Mouse (Mus musculus) cerebellum, adult 18-20 months (tissue): ENCODE data around the gene 4930562C15Rik.

Experiments
- DNase-seq, 2 experiments: peaks; one replicate each; pipeline ENCODE4 v3.0.0; 2021

Gene 4930562C15Rik

GRCm38 (mm10) chr16:4862863-4863483 is 27.8 kb downstream of the 4930562C15Rik start:
- peak; percentile 52 to 55 for DNase-seq

GRCm38 (mm10) chr16:4863742-4864141 is 28.5 kb downstream of the 4930562C15Rik start:
- DNase-seq: no peak

GRCm38 (mm10) chr16:4866101-4866695 is 31.0 kb downstream of the 4930562C15Rik start:
- peak in 1 of 2 experiments; percentile 38 for DNase-seq

GRCm38 (mm10) chr16:4870490-4870889 is 35.3 kb downstream of the 4930562C15Rik start:
- no peak for DNase-seq

GRCm38 (mm10) chr16:4871926-4872325 is 36.7 kb downstream of the 4930562C15Rik start:
- no peak for DNase-seq

- DNase-seq: no peak
Observed at GRCm38 (mm10) chr16:4875198-4876032, 40.2 kb downstream of the 4930562C15Rik start.

GRCm38 (mm10) chr16:4876033-4876680 is 40.9 kb downstream of the 4930562C15Rik start:
- peak; percentile 53 to 67 for DNase-seq

GRCm38 (mm10) chr16:4877195-4877594 is 42.0 kb downstream of the 4930562C15Rik start:
- no peak for DNase-seq

GRCm38 (mm10) chr16:4877701-4878100 is 42.5 kb downstream of the 4930562C15Rik start:
- DNase-seq: no peak

- DNase-seq: no peak
Observed at GRCm38 (mm10) chr16:4878192-4878885, 43.1 kb downstream of the 4930562C15Rik start.

GRCm38 (mm10) chr16:4879101-4879707 is 44.0 kb downstream of the 4930562C15Rik start:
- DNase-seq: peak in 1 of 2 experiments; percentile 36

- DNase-seq: peak; percentile 93
Observed at GRCm38 (mm10) chr16:4879708-4880124, 44.5 kb downstream of the 4930562C15Rik start.

GRCm38 (mm10) chr16:4880136-4880825 is 45.1 kb downstream of the 4930562C15Rik start, which contains the start of gene Ubald1:
TSS of gene Ubald1 (minus strand) at chr16:4880315.
- peak; percentile 97 to 98 for DNase-seq

- no peak for DNase-seq
Observed at GRCm38 (mm10) chr16:4881400-4882351, 46.5 kb downstream of the 4930562C15Rik start.

GRCm38 (mm10) chr16:4884930-4885329 is 49.7 kb downstream of the 4930562C15Rik start:
- DNase-seq: no peak

- peak; percentile 90 to 91 for DNase-seq
Observed at GRCm38 (mm10) chr16:4885760-4886689, 50.8 kb downstream of the 4930562C15Rik start, which contains the start of gene Mgrn1. TSS of gene Mgrn1 (plus strand) at chr16:4886249.

GRCm38 (mm10) chr16:4886690-4887020 is 51.4 kb downstream of the 4930562C15Rik start:
- DNase-seq: no peak

- DNase-seq: no peak
Observed at GRCm38 (mm10) chr16:4890201-4890709, 55.0 kb downstream of the 4930562C15Rik start.

- no peak for DNase-seq
Observed at GRCm38 (mm10) chr16:4892171-4892570, 57.0 kb downstream of the 4930562C15Rik start.
